Mouse (Mus musculus) stomach, embryonic 14.5 days (tissue): ENCODE measurements around the gene Poln. TPM values are rescaled to one million over a fixed set of nuclear protein-coding genes. Genes with fewer than 3 reads are reported as not detected.
A peak's percentile ranks its signal among the peaks of the same experiment; 100 is the strongest.

Experiments used
- ATAC-seq: fragments of 200-750 bp; cut with Nextera tagmentation; 2 replicates; pipeline ENCODE4 v1.8.0; 2017; ENCODE audit warnings: low read depth, moderate TSS enrichment; ENCODE audit not compliant: insufficient number of reproducible peaks, insufficient read depth, low FRiP score
- H3K27ac ChIP-seq: fragments of 300-500 bp; sonication (generic); 2 replicates; pipeline ENCODE4 v1.5.1; 2014; ENCODE audit warnings: mild to moderate bottlenecking, low read length, moderate library complexity, mixed read lengths
- H3K27me3 ChIP-seq: fragments of 300-500 bp; sonication (generic); 2 replicates; pipeline ENCODE4 v1.6.1; 2014; ENCODE audit warnings: low read length, control low read depth, mixed read lengths; ENCODE audit not compliant: control insufficient read depth, insufficient read depth
- H3K36me3 ChIP-seq: fragments of 300-500 bp; sonication (generic); 2 replicates; pipeline ENCODE4 v1.6.1; 2014; ENCODE audit warnings: mild to moderate bottlenecking, control low read depth, low read length, moderate library complexity, mixed read lengths; ENCODE audit not compliant: control insufficient read depth, insufficient read depth
- H3K4me1 ChIP-seq: fragments of 300-500 bp; sonication (generic); 2 replicates; pipeline ENCODE4 v1.6.1; 2014; ENCODE audit warnings: low read length, control low read depth, mixed read lengths; ENCODE audit not compliant: control insufficient read depth, insufficient read depth
- H3K4me2 ChIP-seq: fragments of 300-500 bp; sonication (generic); replicated peaks from 2 replicates; pipeline ENCODE4 v1.6.1; 2014; ENCODE audit warnings: low read depth, low read length, control low read depth
- H3K4me3 ChIP-seq: fragments of 300-500 bp; sonication (generic); 2 replicates; pipeline ENCODE4 v1.5.1; 2014; ENCODE audit warnings: low read depth, low read length, control low read depth
- H3K9ac ChIP-seq: fragments of 300-500 bp; sonication (generic); replicated peaks from 2 replicates; pipeline ENCODE4 v1.6.1; 2014; ENCODE audit warnings: low read depth, mild to moderate bottlenecking, control low read depth, low read length, moderate library complexity, mixed read lengths
- H3K9me3 ChIP-seq: fragments of 300-500 bp; sonication (generic); 2 replicates; pipeline ENCODE4 v1.6.1; 2016; ENCODE audit warnings: low read depth, low read length, control low read depth; ENCODE audit not compliant: control insufficient read depth
- WGBS: fragments of 180-500 bp; shearing (Covaris S2); extraction: QIAGEN DNeasy Blood & Tissue Kit; methylation state at CpG from one replicate; pipeline ENCODE4 v1.1.7; 2014; 5-methylcytosine and 5-hydroxymethylcytosine counted together
- polyA plus RNA-seq: library from polyadenylated mRNA; unstranded; fragments of >200 nt; fragmentation: Nextera tagmentation; extraction: Ambion mirVana; gene quantifications from 2 replicates; pipeline ENCODE4 v1.2.1, GENCODE M21; 2014

The Poln gene
- polyA plus RNA-seq, 1 experiment from 2014 or later = 1.1 TPM

DNA sequence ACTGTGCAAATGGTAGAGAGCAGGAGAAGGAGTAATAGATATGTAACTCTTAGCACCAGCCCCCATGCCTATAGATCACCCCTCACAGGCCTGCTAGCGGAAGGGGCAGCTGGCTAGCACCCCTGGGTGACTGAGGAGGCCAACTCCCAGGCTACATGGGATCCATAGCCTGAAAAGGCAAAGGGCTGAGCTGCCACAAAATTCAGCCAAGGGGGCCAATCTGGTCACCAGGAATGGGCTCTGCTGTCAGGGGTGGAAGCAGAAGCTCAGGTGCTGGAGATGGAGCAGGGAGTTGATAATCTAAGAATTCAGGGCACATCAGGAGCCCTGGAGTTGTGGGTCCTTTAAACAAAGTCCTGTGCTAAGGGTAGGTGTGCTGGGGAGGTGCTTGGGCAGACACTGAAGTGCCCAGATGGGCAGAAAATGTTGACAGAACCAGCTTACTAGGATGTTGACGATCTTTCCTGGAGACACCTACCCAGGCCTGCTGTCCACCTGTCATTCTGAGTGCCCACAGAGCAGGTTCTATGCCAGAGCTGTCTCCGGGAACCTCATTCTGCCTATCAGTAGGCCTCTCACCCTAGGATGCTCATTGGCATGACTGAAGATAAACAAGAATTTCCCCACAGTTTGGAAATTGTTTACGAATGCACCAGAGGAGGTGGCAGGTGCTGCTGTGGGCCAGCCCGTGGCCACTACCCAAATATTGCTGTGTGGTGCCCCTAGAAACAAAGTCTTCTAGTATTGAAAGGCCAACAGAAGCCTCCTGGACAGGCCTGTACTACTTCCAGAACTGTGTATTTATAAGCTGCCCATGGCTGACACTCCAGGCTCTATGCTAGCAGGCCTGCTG lies 5.5 kb upstream of the Poln start:
- WGBS = 74% methylated on average over 5 of the region's 5 CpGs
- no peaks in the 10 kb centered on the region for H3K9me3 ChIP-seq
- H3K9ac ChIP-seq = no peak overlapping the region
- peaks cover 49% of the 10 kb centered on the region for H3K36me3 ChIP-seq
- no peak overlapping the region for H3K4me2 ChIP-seq
- no peak overlapping the region for H3K4me3 ChIP-seq
- H3K27me3 ChIP-seq = no peaks in the 10 kb centered on the region
- H3K4me1 ChIP-seq = 0 out of 2 replicates have a peak, but pooled peaks cover 2% of the 10 kb centered on the region
- ATAC-seq = no peak
- H3K27ac ChIP-seq = no peak overlapping the region

DNA sequence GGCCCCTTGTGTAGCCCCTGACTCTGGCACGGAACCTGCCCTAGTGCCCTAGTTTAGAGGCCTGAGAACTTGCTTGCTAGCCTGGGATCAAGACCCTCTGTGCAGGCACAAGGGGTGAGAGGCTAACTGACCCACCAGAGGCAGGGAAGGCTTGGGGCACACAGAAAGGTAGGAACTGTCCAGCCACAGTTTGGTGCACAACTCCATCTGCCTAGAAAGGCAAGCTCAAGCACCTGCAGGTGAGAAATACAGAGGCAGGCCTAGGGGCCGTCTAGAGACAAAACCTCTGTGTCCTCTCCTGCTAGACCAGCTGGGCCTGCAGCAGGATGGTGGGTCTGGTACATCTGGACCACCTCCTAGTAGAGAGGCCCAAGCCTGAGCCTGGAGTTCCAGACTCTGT lies 4.8 kb upstream of the Poln start:
- peaks cover 43% of the 10 kb centered on the region for H3K36me3 ChIP-seq

DNA sequence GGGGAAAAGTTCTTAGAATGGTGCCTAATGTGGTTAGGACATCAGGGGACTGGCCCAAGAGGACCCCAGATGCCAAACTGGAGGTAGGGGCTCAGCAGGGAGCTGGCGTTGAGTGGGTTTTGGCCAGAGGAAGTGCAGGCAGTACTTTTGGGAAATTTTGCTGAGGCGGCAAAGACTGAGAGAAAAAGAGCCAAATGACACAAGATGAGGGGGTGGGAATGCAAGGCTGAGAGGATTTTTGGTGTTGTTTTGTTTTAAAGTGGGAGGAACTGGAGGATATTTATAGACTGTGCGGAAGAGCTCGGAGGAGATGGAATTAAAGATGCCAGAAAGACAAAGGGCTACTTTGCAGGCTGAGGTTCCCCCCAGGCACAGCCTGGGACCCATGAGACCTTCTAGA lies 1.5 kb upstream of the Poln start:
- no peak overlapping the region for H3K4me2 ChIP-seq
- H3K36me3 ChIP-seq = peaks cover 18% of the 10 kb centered on the region

More for the DNA sequence above, 4.8 kb upstream of the Poln start:
- 81% methylated on average over 2 of the region's 2 CpGs for WGBS
- Histone ChIP-seq H3K27me3 (no peaks in the 10 kb centered on the region), H3K4me3 (no peak overlapping the region), H3K27ac (no peak overlapping the region), H3K4me2 (no peak overlapping the region), H3K4me1 (0 out of 2 replicates have a peak, but pooled peaks cover 2% of the 10 kb centered on the region), H3K9me3 (no peaks in the 10 kb centered on the region), H3K9ac (no peak overlapping the region)
- ATAC-seq = no peak

DNA sequence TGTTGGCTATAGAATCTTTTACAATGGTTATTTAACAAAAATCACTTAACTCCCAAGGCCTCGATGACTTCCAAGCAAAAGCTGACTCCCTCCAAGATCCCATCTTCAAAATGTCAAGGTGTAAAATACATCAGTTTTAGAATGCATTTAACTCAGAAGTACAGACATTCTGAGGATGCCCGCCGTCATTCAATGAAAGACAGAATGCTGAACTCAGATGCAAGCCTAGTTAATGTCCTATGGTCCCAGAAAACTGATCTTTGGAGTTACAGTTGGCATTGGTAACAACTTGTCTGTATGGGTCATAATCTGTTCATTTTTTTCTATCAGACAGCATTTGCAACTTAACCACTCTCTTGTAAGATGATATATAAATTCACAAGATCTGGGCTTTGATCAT lies 706 bp upstream of the Poln start:
- 0 out of 2 replicates have a peak, but pooled peaks cover 2% of the 10 kb centered on the region for H3K4me1 ChIP-seq
- peak overlapping the region; percentile 39 for H3K4me2 ChIP-seq
- no peak for ATAC-seq
- H3K27ac ChIP-seq = peak overlapping the region; percentile 80; the same call in 1 of the 2 replicates
- H3K9ac ChIP-seq = no peak overlapping the region
- H3K36me3 ChIP-seq = peaks cover 10% of the 10 kb centered on the region; the same call in 1 of the 2 replicates
- H3K27me3 ChIP-seq = no peaks in the 10 kb centered on the region
- H3K9me3 ChIP-seq = no peaks in the 10 kb centered on the region
- 84% methylated on average over 3 of the region's 3 CpGs for WGBS
- H3K4me3 ChIP-seq = peak overlapping the region; percentile 71

More for the DNA sequence above, 1.5 kb upstream of the Poln start:
- Histone ChIP-seq H3K9me3 (no peaks in the 10 kb centered on the region), H3K27me3 (no peaks in the 10 kb centered on the region), H3K9ac (no peak overlapping the region), H3K4me1 (0 out of 2 replicates have a peak, but pooled peaks cover 2% of the 10 kb centered on the region), H3K4me3 (no peak overlapping the region), H3K27ac (peak overlapping the region; percentile 41; the same call in 1 of the 2 replicates)
- no peak for ATAC-seq
- WGBS = 66% methylated on average over 4 of the region's 4 CpGs

DNA sequence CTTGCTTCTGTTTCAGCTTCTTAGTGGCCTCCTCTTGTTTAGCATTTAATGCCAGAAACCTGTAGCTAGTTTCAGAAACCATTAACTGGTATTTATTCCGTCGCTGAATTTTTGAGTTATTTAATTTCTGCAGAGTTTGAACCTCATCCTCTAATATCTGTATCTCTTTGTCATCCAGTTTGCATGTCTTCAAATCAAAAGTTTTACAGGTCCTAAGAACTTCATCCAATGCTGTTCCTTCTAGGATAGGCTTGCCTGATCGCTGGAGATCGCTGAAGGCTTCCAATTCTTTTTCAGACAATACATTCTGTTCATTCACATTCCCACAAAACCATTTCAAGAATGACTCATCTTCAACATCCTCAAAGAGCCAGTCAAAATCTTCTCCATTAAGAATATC lies 1.4 kb downstream of the Poln start:
- peak overlapping the region; percentile 24; the same call in 1 of the 2 replicates for H3K4me2 ChIP-seq
- 0 out of 2 replicates have a peak overlapping the region, but pooled peaks have one; percentile 3 for H3K4me3 ChIP-seq
- no peak overlapping the region for H3K27ac ChIP-seq
- peaks cover 4% of the 10 kb centered on the region; the same call in 1 of the 2 replicates for H3K36me3 ChIP-seq
- no peak for ATAC-seq
- H3K27me3 ChIP-seq = no peaks in the 10 kb centered on the region
- H3K9ac ChIP-seq = no peak overlapping the region
- WGBS = 77% methylated on average over 4 of the region's 4 CpGs
- no peaks in the 10 kb centered on the region for H3K9me3 ChIP-seq
- 0 out of 2 replicates have a peak, but pooled peaks cover 2% of the 10 kb centered on the region for H3K4me1 ChIP-seq

DNA sequence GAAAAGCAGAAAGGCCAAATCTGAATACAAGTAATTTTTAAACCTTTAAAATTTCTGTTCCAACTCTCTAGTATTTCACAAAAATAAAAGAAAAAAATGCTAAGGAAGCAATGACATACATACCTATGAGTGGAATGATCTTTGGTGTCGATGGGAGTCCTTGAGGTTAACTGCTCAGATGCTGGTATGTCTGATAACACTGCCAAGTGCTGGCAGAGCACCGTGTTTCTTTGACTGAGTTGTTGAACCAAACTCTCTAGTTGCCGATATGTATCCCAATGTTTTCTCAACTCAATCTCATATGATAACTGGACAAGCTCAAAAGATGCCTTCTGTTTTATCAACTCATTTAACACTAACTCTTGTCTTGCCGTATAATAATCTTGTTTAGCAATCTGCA lies 3.5 kb downstream of the Poln start:
- Histone ChIP-seq H3K4me1 (no peaks in the 10 kb centered on the region), H3K4me3 (no peak overlapping the region), H3K36me3 (peaks cover 4% of the 10 kb centered on the region; the same call in 1 of the 2 replicates), H3K4me2 (no peak overlapping the region), H3K9ac (no peak overlapping the region), H3K9me3 (no peaks in the 10 kb centered on the region), H3K27me3 (no peaks in the 10 kb centered on the region), H3K27ac (no peak overlapping the region)
- ATAC-seq = no peak
- 69% methylated on average over 4 of the region's 4 CpGs for WGBS

DNA sequence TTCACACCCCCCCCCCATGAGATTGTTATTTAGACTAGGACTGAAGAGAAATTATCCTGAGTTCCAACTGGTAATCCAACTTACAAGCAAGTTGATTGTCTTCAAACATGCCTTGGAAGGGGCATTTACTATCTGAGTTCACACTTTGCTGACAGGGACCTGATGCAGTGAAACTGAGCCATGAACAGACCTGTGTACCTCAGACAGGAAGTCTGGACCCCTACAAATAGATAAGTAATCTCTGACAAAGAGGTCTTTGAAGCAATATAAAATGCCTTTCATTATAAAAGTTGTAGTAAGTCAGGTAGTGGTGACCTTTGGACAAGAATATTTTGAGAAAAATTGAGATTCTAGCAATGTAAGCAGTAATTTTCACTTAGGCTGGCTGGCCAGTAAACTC lies 20.8 kb downstream of the Poln start:
- no peak overlapping the region for H3K4me3 ChIP-seq
- H3K4me1 ChIP-seq = no peaks in the 10 kb centered on the region
- H3K36me3 ChIP-seq = peaks cover under 1% of the 10 kb centered on the region; the same call in 1 of the 2 replicates
- H3K9ac ChIP-seq = no peak overlapping the region
- no peak for ATAC-seq
- no peaks in the 10 kb centered on the region for H3K27me3 ChIP-seq
- no peak overlapping the region for H3K27ac ChIP-seq
- H3K9me3 ChIP-seq = no peaks in the 10 kb centered on the region
- H3K4me2 ChIP-seq = no peak overlapping the region

DNA sequence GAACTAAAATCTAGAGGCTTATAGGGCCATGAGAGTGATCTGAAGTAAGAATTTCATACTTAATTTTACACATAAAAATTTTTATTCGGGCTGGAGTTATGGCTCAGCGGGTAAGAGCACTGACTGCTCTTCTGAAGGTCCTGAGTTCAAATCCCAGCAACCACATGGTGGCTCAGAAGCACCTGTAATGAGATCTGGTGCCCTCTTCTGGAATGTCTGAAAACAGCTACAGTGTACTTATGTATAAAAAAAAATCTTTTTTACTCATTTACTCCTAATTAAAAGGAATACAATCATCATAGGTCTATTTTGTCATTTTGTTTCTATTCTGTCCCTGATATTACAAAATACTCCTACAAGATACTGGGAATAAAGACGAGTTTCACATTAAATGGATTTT lies 21.7 kb downstream of the Poln start:
- H3K9me3 ChIP-seq = no peaks in the 10 kb centered on the region
- WGBS = 93% methylated on average over 3 of the region's 3 CpGs
- no peak for ATAC-seq
- no peaks in the 10 kb centered on the region for H3K36me3 ChIP-seq
- H3K27me3 ChIP-seq = no peaks in the 10 kb centered on the region
- H3K4me2 ChIP-seq = no peak overlapping the region
- H3K4me3 ChIP-seq = no peak overlapping the region
- H3K9ac ChIP-seq = no peak overlapping the region
- no peak overlapping the region for H3K27ac ChIP-seq
- H3K4me1 ChIP-seq = no peaks in the 10 kb centered on the region
